Mouse (Mus musculus) liver, adult 2 months (tissue): ENCODE results near the gene Tff1.

ENCODE experiments used
- CTCF ChIP-seq: fragments of 200-500 bp; IDR thresholded peaks from 2 replicates; pipeline ENCODE4 v1.5.1; 2011; ENCODE audit warnings: low read depth, low read length, control low read depth
- POLR2A ChIP-seq: fragments of 200-500 bp; IDR thresholded peaks from 2 replicates; pipeline ENCODE4 v1.6.1; 2011; ENCODE audit warnings: low read length, control low read depth; ENCODE audit not compliant: insufficient read depth; ENCODE audit errors: extremely low read depth

DNA sequence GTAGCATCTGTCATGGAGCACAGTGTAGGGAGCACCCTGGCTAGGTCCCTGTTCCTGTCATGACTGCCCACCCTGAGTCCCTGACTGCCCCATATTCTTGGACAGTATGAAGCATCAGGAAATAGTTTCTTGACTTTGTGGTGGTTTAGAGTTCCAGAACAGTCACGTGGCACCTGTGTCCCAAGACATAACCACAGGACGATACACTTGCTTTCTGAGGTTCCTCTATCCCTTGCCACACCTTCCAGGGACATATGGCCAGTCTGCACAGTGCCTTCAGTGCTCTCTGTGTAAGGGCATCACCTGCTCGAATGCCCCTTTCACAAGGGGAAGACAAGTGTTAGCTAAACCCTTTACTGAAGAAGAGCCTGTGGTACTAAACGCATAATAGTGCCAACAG is 16.4 kb upstream of the Tff1 start:
- TF ChIP-seq POLR2A (no peak), CTCF (no peak)
